Mouse (Mus musculus) olfactory bulb, adult 2 months (tissue): ENCODE measurements around the gene Sytl3. TPM values are rescaled to one million over a fixed set of nuclear protein-coding genes. Genes with fewer than 3 reads are reported as not detected.
"Not testable (repeated sequence)": the region's sequence is repeated elsewhere in the genome, so short reads cannot be mapped to it uniquely, and the experiment has no call there.

Experiments
- H3K27ac ChIP-seq: fragments of 200-500 bp; 2 replicates; pipeline ENCODE4 v1.5.1; 2012; ENCODE audit warnings: low read depth, low read length; ENCODE audit not compliant: insufficient read depth
- H3K4me1 ChIP-seq: fragments of 200-500 bp; 2 replicates; pipeline ENCODE4 v1.6.1; 2012; ENCODE audit warnings: low read length; ENCODE audit not compliant: control insufficient read depth, insufficient read depth
- H3K4me3 ChIP-seq: fragments of 200-500 bp; 2 replicates; pipeline ENCODE4 v1.5.1; 2012; ENCODE audit warnings: mild to moderate bottlenecking, low read depth, low read length, moderate library complexity; ENCODE audit not compliant: insufficient read depth
- WGBS: fragments of 180-500 bp; shearing (Covaris S2); methylation state at CpG from one replicate; pipeline ENCODE4 v1.1.7; 2018; 5-methylcytosine and 5-hydroxymethylcytosine counted together
- polyA plus RNA-seq: library from polyadenylated mRNA; stranded (reverse); fragments of >200 nt; gene quantifications from 2 replicates; pipeline ENCODE4 v1.2.4, GENCODE M21; 2012; ENCODE audit warnings: low replicate concordance; ENCODE audit not compliant: missing spikeins, insufficient read depth, insufficient read length

Gene Sytl3
- polyA plus RNA-seq, 1 experiment, result not detected

GRCm38 (mm10) chr17:6655567-6656281 lies 3.2 kb upstream of the Sytl3 start, which contains the start of gene Dynlt1f:
Gene Dynlt1f, minus strand, starts transcription at chr17:6655900.
- H3K27ac ChIP-seq, H3K4me1 ChIP-seq: not testable (repeated sequence)
- WGBS, result 3% methylated on average over 27 of the region's 33 CpGs
- peak within 1 kb of the TSS; percentile 54 for H3K4me3 ChIP-seq

GRCm38 (mm10) chr17:6656471-6656870 lies 2.4 kb upstream of the Sytl3 start:
- not testable (repeated sequence) for H3K27ac ChIP-seq, H3K4me1 ChIP-seq, H3K4me3 ChIP-seq
- WGBS, result 87% methylated on average over 1 of the region's 3 CpGs

GRCm38 (mm10) chr17:6660589-6660988 lies 1.7 kb downstream of the Sytl3 start:
- WGBS, result 84% methylated on average over 6 of the region's 6 CpGs
- not testable (repeated sequence) for H3K27ac ChIP-seq, H3K4me1 ChIP-seq, H3K4me3 ChIP-seq

GRCm38 (mm10) chr17:6661093-6661816 lies 2.4 kb downstream of the Sytl3 start:
- H3K4me3 ChIP-seq, H3K27ac ChIP-seq, H3K4me1 ChIP-seq: not testable (repeated sequence)
- WGBS, result 69% methylated on average over 10 of the region's 11 CpGs

GRCm38 (mm10) chr17:6662840-6663239 lies 3.9 kb downstream of the Sytl3 start:
- not testable (repeated sequence) for H3K4me1 ChIP-seq, H3K27ac ChIP-seq, H3K4me3 ChIP-seq
- WGBS, result 80% methylated on average over 3 of the region's 3 CpGs

- not testable (repeated sequence) for H3K27ac ChIP-seq, H3K4me1 ChIP-seq, H3K4me3 ChIP-seq
- WGBS, result 98% methylated on average over 4 of the region's 5 CpGs
Observed at GRCm38 (mm10) chr17:6665389-6665788, 6.5 kb downstream of the Sytl3 start.

- H3K27ac ChIP-seq, H3K4me1 ChIP-seq, H3K4me3 ChIP-seq: not testable (repeated sequence)
- WGBS, result no CpG with 5 or more reads among the region's 6 CpGs
Observed at GRCm38 (mm10) chr17:6668522-6668921, 9.6 kb downstream of the Sytl3 start.

GRCm38 (mm10) chr17:6674297-6674696 lies 15.4 kb downstream of the Sytl3 start:
- not testable (repeated sequence) for H3K4me1 ChIP-seq, H3K27ac ChIP-seq, H3K4me3 ChIP-seq
- 71% methylated on average over 5 of the region's 5 CpGs for WGBS

- 80% methylated on average over 1 of the region's 2 CpGs for WGBS
- H3K27ac ChIP-seq, H3K4me3 ChIP-seq, H3K4me1 ChIP-seq: not testable (repeated sequence)
Observed at GRCm38 (mm10) chr17:6678063-6678462, 19.2 kb downstream of the Sytl3 start.

- not testable (repeated sequence) for H3K4me3 ChIP-seq, H3K27ac ChIP-seq, H3K4me1 ChIP-seq
- WGBS, result 84% methylated on average over 4 of the region's 4 CpGs
Observed at GRCm38 (mm10) chr17:6681721-6682120, 22.8 kb downstream of the Sytl3 start.

- not testable (repeated sequence) for H3K4me3 ChIP-seq, H3K4me1 ChIP-seq, H3K27ac ChIP-seq
- WGBS, result 78% methylated on average over 1 of the region's 5 CpGs
Observed at GRCm38 (mm10) chr17:6683702-6684101, 24.8 kb downstream of the Sytl3 start.

- 38% methylated on average over 1 of the region's 4 CpGs for WGBS
- H3K4me3 ChIP-seq, H3K4me1 ChIP-seq, H3K27ac ChIP-seq: not testable (repeated sequence)
Observed at GRCm38 (mm10) chr17:6684464-6685287, 25.8 kb downstream of the Sytl3 start.

GRCm38 (mm10) chr17:6685288-6685818 lies 26.5 kb downstream of the Sytl3 start:
- not testable (repeated sequence) for H3K4me1 ChIP-seq, H3K27ac ChIP-seq, H3K4me3 ChIP-seq
- 72% methylated on average over 5 of the region's 8 CpGs for WGBS
